Mouse (Mus musculus) embryo, embryonic 10 days (tissue): ENCODE data around the gene Ptprk.

Experiments used
- DNase-seq: peaks from one replicate; pipeline ENCODE4 v3.0.0-alpha.2; 2015; ENCODE audit warnings: low spot score

Gene Ptprk

DNA sequence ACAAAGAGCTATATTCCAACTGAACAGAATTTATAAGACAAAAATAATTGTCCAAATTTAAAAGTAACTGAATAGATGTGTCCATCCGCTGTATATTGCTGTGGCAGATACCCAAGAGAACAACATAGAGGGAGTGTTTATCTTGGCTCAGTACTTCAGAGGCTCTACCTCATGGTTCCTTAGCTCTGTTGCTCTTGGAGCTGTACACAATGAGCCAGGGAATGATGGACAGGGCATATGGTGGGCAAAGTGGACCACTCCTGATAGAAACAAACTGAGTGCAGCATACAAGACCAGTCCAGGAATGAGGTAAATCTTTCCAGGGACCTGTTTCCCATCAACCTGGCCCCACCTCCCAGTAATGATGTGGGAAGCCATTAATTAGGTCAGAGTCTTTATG, 468.1 kb downstream of the Ptprk start:
- DNase-seq, result no peak

DNA sequence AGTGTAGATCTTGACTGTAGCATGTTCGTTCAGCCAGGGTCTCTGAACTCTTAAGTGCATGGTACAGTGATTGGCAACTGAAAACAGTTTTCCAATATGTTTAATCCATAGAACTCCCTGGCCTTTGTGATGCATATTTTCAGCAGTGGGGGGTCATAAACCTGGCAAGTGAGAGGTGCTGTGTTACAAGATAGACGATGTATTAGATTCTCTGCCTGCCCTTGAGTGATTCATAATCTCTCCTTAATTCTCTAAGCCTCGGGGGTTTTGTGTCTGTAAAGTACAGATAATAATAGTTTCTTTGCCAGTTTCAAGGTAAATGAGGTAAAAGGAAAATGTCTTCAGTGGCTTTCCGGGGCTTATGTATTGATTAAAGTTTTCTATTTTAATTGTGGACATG, 475.9 kb downstream of the Ptprk start:
- DNase-seq, result no peak

DNA sequence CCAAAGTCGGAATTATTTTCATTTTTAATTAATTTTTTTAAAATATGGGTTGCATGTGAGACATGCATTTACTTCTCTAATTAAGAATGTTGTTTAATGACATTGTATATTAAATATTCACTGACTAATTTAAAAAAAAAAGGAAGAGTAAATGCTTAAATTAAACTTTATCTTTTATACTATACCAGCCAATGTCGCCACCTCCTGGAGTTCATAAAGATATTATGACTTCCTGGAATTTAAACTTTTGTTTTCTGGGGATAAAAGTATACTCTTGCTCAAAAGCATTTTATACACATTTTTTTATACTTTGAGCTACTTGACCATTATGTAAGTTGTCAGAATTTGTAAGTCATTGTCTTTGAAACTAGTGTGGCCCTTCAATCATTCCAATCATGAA, 477.4 kb downstream of the Ptprk start:
- no peak for DNase-seq

DNA sequence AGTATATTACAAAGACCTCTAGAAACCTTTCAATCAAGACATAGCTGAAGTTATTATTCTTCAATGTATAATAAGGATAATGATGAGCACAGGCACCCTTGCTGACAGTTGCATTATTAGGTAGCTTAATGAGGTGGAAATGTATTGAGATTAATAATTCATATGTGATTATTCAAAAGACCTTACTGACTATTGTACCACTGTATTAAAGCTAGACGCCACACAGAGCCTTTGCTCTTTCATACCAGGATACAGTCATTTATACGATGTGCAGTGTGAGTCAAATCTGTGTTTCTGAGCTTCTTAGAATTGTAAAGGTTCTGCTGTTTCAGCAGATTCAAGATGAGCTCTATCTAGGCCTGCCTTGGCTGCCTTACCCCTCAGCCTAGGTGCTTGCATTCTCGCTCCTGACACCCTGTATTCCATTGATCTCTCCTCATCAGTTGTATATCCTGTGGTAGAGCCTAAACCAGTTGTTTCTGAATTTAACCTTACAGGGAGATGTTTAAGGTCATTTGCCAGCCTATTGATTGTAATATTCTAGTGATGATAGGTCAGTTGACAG, 489.6 kb downstream of the Ptprk start:
- DNase-seq, result no peak

GRCm38 (mm10) chr10:28566378-28566777, 491.8 kb downstream of the Ptprk start:
- no peak for DNase-seq

- DNase-seq, result no peak
Observed at GRCm38 (mm10) chr10:28566828-28567227, 492.2 kb downstream of the Ptprk start.

DNA sequence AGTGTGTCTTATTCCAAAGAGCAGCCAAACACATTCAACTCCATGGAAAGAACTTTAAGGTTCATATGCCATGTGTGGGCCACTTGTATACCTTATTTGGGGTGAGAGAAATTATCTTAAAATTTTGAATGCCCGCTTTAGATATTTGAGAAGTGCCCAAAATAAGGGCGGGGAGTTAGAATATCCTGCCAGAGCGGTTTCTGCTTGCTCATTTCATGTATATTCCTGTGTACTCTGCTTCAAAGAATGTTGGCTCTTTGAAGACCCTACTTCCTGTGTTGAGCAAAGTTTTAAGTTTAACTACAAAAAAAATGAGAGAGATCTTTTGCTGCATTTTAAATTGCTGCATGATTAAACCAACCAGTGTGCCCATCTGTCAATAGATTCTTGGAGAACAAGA, 492.8 kb downstream of the Ptprk start:
- no peak for DNase-seq

GRCm38 (mm10) chr10:28568047-28568446, 493.4 kb downstream of the Ptprk start:
- no peak for DNase-seq

DNA sequence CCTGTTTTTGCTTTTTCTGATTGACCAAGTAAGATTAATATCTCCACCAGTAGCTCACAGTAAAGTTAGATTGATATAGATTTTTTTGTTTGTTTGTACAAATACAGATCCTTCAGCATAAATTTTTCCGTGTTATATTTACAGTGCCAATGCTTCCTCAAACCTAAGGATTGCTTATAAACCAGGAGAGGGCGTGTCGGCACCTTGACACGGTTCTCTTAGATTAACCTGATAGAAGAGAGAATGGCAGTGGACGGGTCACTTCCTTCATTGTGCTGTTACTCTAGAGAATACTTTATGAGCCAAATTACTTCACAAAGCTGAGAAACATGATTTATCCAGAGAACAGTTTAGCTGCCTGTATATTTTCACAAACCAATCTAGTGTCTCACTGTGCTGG, 505.0 kb downstream of the Ptprk start:
- DNase-seq, result no peak

DNA sequence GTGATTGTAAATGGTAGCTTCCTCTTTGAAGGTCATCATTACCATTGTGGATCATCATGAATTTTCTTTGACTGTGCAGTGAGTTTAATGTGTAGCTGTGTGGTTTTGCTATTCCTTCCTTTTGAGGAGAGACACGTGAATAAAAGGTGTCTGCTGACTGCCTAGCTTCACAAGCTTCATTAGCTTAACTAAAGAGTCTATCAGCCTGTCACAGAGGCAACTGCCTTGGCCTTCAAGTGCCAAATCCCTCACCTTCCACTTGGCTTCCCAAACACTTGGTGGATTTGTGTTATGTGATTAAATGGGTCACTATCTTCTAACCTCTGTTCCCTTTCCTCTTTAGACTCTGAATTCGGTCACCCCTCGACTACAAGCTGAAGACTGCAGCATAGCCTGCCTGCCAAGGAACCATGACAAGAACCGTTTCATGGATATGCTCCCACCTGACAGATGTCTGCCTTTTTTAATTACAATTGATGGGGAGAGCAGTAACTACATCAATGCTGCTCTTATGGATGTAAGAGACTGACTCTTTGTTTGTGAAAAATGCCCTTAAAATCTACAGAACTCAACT, 512.0 kb downstream of the Ptprk start:
- DNase-seq, result no peak

DNA sequence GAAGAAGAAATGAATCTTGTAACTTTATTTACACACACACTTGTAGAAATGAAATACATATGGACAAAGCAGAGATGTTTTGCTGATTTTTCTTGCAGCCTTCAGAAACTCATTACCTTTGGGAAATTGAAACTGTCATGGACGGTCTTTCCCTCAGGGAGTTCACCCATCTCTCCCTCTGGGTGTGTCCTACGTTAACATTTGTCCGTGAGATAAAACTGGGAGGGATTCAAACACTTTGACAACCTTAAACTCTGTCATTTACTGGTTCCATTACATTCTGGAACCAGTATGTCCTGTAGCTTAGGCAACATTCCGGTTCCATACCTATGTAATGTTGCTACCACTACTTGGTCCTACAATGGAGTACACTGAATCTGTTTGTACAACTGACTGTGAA, 513.8 kb downstream of the Ptprk start:
- no peak for DNase-seq

DNA sequence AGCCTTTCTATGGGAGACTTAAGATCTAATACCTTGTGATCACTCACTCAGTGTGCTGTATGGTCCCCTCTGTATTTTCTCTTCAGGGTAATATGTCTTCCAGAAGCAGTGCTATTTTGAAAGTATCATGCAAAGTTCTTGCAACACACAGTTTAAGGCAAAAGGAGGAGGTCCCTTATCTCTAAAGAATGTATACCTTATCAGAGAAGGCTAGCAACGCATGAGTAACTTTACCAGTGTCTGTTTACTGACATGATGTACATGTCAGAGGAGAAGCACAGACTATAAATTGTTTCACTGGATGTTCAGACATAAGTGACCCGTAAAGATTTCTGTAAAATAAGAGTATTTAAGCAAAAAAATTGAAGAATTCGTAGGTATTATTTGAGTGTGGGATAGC, 516.2 kb downstream of the Ptprk start:
- DNase-seq, result no peak

- DNase-seq, result no peak
Observed at GRCm38 (mm10) chr10:28593566-28594292, 519.1 kb downstream of the Ptprk start.

DNA sequence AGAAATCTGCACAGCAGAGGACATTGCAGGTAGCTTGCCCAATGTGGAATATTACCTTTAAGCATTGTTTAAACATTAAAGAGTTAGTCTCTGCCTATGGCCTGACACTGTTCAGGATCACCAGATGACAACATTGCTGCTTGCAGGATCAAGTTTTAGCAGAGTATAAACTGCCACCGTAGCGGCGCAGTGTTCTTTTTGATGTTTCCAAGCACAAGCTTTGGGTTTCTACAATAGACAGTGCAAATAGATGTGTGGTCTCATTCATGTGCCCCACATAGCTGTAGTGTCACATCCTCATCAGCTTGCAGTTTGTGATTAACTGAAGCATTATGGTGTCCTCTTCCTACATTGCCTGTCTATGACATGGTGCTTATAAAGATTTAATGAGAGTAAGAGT, 522.3 kb downstream of the Ptprk start:
- DNase-seq, result no peak

DNA sequence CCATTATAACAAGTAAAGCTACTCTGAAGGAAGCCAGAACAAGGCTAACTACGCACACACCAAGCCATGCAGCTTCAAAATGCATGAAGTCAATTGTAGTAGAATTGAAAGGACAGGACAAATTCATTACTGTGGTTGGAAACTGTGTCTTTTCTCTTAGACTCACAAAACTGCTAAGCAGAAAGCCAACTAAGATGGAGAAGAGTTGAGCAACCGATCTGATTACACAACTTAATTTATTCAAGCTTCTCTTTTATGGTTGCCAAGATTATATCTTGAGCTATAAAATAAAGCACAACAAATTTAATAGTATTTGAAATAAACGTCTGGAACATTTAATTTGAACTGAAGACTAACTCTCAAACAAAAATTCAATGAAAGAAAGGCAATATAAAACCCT, 534.5 kb downstream of the Ptprk start:
- no peak for DNase-seq

- DNase-seq, result no peak
Observed at GRCm38 (mm10) chr10:28614396-28614795, 539.8 kb downstream of the Ptprk start.

- no peak for DNase-seq
Observed at GRCm38 (mm10) chr10:28617203-28617602, 542.6 kb downstream of the Ptprk start.

- DNase-seq, result no peak
Observed at GRCm38 (mm10) chr10:28618002-28618401, 543.4 kb downstream of the Ptprk start.

GRCm38 (mm10) chr10:28619415-28619814, 544.8 kb downstream of the Ptprk start:
- no peak for DNase-seq

DNA sequence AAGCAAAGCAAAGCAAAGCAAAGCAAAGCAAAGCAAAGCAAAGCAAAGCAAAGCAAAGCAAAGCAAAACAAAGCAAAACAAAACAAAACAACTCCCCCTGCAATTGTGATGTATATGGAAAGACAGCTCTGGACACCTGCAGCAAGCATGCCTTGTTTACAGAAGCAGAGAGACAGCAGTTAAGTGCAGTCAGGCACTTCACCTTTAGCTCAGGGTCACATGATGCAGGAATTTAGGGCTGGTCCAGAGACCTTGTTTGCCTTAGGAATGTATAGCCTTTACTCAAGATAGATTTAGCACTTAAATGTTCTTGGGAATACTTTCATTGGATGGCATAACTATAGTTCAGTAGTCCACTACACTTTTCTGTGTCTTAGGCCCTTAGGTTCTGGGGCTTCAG, 561.5 kb downstream of the Ptprk start:
- peak; percentile 6 for DNase-seq

DNA sequence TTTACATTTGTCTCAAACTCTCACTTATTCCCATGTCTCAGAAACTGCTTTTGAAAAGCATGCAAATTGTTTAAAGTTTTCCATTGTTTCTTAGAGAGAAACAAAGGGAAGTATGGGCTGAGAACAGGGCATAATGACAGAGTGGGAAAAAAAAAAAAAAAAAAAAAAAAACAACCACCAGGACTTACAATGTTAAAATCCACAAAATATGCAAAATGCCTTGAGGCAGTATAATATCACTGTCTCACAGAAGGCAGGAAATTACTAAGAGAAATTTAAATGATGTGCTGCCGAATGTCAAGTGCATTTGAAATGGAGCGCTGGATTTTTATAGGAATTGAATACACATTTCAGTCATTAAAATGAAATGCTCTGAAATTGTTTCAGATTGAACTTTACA, 567.3 kb downstream of the Ptprk start:
- no peak for DNase-seq
